7 mouse cellular contexts compared by ENCODE assay signal in genomic region chr14:60634877-60635771, GRCm38 (mm10). TPM values are rescaled to one million over a fixed set of nuclear protein-coding genes. Genes with fewer than 3 reads are reported as not detected.
DNase-seq lines count a peak whose midpoint lies in the region; ATAC-seq and TF ChIP-seq lines count a peak whose summit lies in the region.

No protein-coding gene starts in this region.

- peak overlapping the region; percentile 97 for H3K4me2 ChIP-seq in limb, embryonic 11.5 days (ENCODE audit: low read depth, severe bottlenecking)
- peak overlapping the region; percentile 79 for H3K4me2 ChIP-seq in midbrain, embryonic 11.5 days

- intact Hi-C loops in heart, postnatal 14 days (cut with DNase I) = loop anchor here (2.0 to 5.0 kb wide), 3 partner anchors 43 to 106 kb away; no protein-coding TSS in a partner anchor

- peak overlapping the region; percentile 50 for H3K9ac ChIP-seq in ES-Bruce4 (ENCODE audit: low read depth, poor library complexity, severe bottlenecking)
- peak overlapping the region; percentile 56 for H3K9ac ChIP-seq in limb, embryonic 11.5 days (ENCODE audit: low read length)
- H3K9ac ChIP-seq in midbrain, embryonic 11.5 days (ENCODE audit: low read length) = peak overlapping the region; percentile 75

- TF ChIP-seq EP300 in ES-Bruce4 (IDR thresholded peaks at IDR 0.05; ENCODE audit: insufficient read depth, low read depth, low read length) = no peak

- no peaks in the 10 kb centered on the region for H3K9me3 ChIP-seq in ES-Bruce4 (replicated peaks; ENCODE audit: control insufficient read depth, insufficient read depth, low read length, poor library complexity, severe bottlenecking)
- no peaks in the 10 kb centered on the region for H3K9me3 ChIP-seq in erythroblast, embryonic 14.5 days (ENCODE audit: control insufficient read depth, low read length)
- H3K9me3 ChIP-seq in limb, embryonic 11.5 days (ENCODE audit: control insufficient read depth, low read length) = no peaks in the 10 kb centered on the region
- H3K9me3 ChIP-seq in midbrain, embryonic 11.5 days (ENCODE audit: control insufficient read depth, low read length) = no peaks in the 10 kb centered on the region

- H3K27me3 ChIP-seq in ES-Bruce4 (ENCODE audit: control insufficient read depth, insufficient read depth, low read length, poor library complexity, severe bottlenecking) = no peaks in the 10 kb centered on the region
- H3K27me3 ChIP-seq in erythroblast, embryonic 14.5 days (ENCODE audit: control insufficient read depth) = peaks cover 63% of the 10 kb centered on the region
- H3K27me3 ChIP-seq in limb, embryonic 11.5 days (ENCODE audit: control insufficient read depth, insufficient read depth, low read length) = no peaks in the 10 kb centered on the region
- no peaks in the 10 kb centered on the region for H3K27me3 ChIP-seq in midbrain, embryonic 11.5 days (ENCODE audit: control insufficient read depth, insufficient read depth, low read length)

- no peaks in the 10 kb centered on the region for H3K36me3 ChIP-seq in ES-Bruce4 (ENCODE audit: control insufficient read depth, insufficient read depth, low read length, poor library complexity, severe bottlenecking)
- H3K36me3 ChIP-seq in erythroblast, embryonic 14.5 days (ENCODE audit: control insufficient read depth) = peaks cover 41% of the 10 kb centered on the region
- no peaks in the 10 kb centered on the region for H3K36me3 ChIP-seq in limb, embryonic 11.5 days (ENCODE audit: control insufficient read depth, insufficient read depth, low read length)
- H3K36me3 ChIP-seq in midbrain, embryonic 11.5 days (ENCODE audit: control insufficient read depth, insufficient read depth, low read length) = no peaks in the 10 kb centered on the region

- under 1% methylated on average over 45 of the region's 45 CpGs for WGBS in limb, embryonic 11.5 days
- under 1% methylated on average over 41 of the region's 45 CpGs for WGBS in midbrain, embryonic 11.5 days

- peak overlapping the region; percentile 74 for H3K4me3 ChIP-seq in ES-Bruce4 (ENCODE audit: low read depth, low read length)
- H3K4me3 ChIP-seq in erythroblast, embryonic 14.5 days (replicated peaks) = peak overlapping the region; percentile 85
- peak overlapping the region; percentile 61 for H3K4me3 ChIP-seq in limb, embryonic 11.5 days (ENCODE audit: low read depth, low read length)
- peak overlapping the region; percentile 80 for H3K4me3 ChIP-seq in midbrain, embryonic 11.5 days (ENCODE audit: low read depth, low read length)

- H3K4me1 ChIP-seq in ES-Bruce4 (ENCODE audit: control insufficient read depth, insufficient read depth, low read length) = peaks cover 1% of the 10 kb centered on the region
- peaks cover 68% of the 10 kb centered on the region for H3K4me1 ChIP-seq in erythroblast, embryonic 14.5 days (ENCODE audit: control insufficient read depth)
- H3K4me1 ChIP-seq in limb, embryonic 11.5 days (ENCODE audit: control insufficient read depth, insufficient read depth, low read length) = peaks cover 11% of the 10 kb centered on the region; the same call in 1 of the 2 replicates
- peaks cover 44% of the 10 kb centered on the region for H3K4me1 ChIP-seq in midbrain, embryonic 11.5 days (ENCODE audit: control insufficient read depth, insufficient read depth, low read length)

- peak; percentile 51 for DNase-seq in CD4-positive helper T cell, adult 2 months (ENCODE audit: low read depth, low spot score)
- peak; percentile 50 to 53 for DNase-seq in heart, postnatal 14 days
- DNase-seq in limb, embryonic 11.5 days (ENCODE audit: low spot score) = no peak
- peak; percentile 96 for DNase-seq in midbrain, embryonic 11.5 days (ENCODE audit: low spot score, missing footprints)
- DNase-seq in testis, postnatal 10 days (ENCODE audit: low spot score) = peak; percentile 62

- ATAC-seq in limb, embryonic 11.5 days (ENCODE audit: insufficient number of reproducible peaks, low FRiP score, low TSS enrichment, low read depth) = peak; percentile 70
- ATAC-seq in midbrain, embryonic 11.5 days (ENCODE audit: low FRiP score) = peak; percentile 55

- TF ChIP-seq POLR2A in ES-Bruce4 (IDR thresholded peaks at IDR 0.05; ENCODE audit: insufficient read depth, low read length) = no peak

- 0 out of 2 replicates have a peak overlapping the region, but pooled peaks have one; percentile 10 for H3K27ac ChIP-seq in ES-Bruce4 (ENCODE audit: insufficient read depth, low read length)
- 0 out of 2 replicates have a peak overlapping the region, but pooled peaks have one; percentile 18 for H3K27ac ChIP-seq in limb, embryonic 11.5 days (replicated peaks; ENCODE audit: low read depth, low read length)
- peak overlapping the region; percentile 84 for H3K27ac ChIP-seq in midbrain, embryonic 11.5 days (ENCODE audit: low read depth, low read length)

- TF ChIP-seq CTCF in ES-Bruce4 (IDR thresholded peaks at IDR 0.05; ENCODE audit: low read depth, low read length) = no peak

RNA-seq across cellular contexts. Expression of gene Spata13, which starts 1.3 kb away (rescaled TPM):
- 33.7 and 38.5 TPM in 2 replicates for polyA plus RNA-seq in ES-Bruce4 (2011; ENCODE audit: insufficient read depth, insufficient read length, low read depth, missing spikeins)
- 4.5 and 4.8 TPM in 2 replicates for polyA plus RNA-seq in erythroblast, embryonic 14.5 days (2012)
- 10 to 100 TPM; 24.4 to 30.0 TPM for total RNA-seq in heart, postnatal 14 days (2021)
- 10.8 and 16.1 TPM in 2 replicates for polyA plus RNA-seq in limb, embryonic 11.5 days (2014; fragmentation: Nextera tagmentation; extraction: Ambion mirVana)
- 61.0 and 66.0 TPM in 2 replicates for polyA plus RNA-seq in midbrain, embryonic 11.5 days (2014; fragmentation: Nextera tagmentation; extraction: Ambion mirVana)

Comparison
In these comparisons a context has a peak if more than half of its experiments do, and no peak if none do; other contexts are left out.
1. H3K27ac ChIP-seq: peak in every context shown above with its lines; median percentile 84 in midbrain, embryonic 11.5 days; 18 in limb, embryonic 11.5 days; 10 in ES-Bruce4.